Mouse (Mus musculus) embryonic facial prominence, embryonic 13.5 days (tissue): ENCODE results near the gene Tlcd1. TPM values are rescaled to one million over a fixed set of nuclear protein-coding genes. Genes with fewer than 3 reads are reported as not detected.
A peak's percentile ranks its signal among the peaks of the same experiment; 100 is the strongest.

Experiments
- ATAC-seq: fragments of 200-750 bp; cut with Nextera tagmentation; 2 replicates; pipeline ENCODE4 v1.8.0; 2017; ENCODE audit warnings: low read depth; ENCODE audit not compliant: insufficient number of reproducible peaks, insufficient read depth, low FRiP score, low TSS enrichment
- H3K27ac ChIP-seq: fragments of 300-500 bp; sonication (generic); 2 replicates; pipeline ENCODE4 v1.5.1; 2015; ENCODE audit warnings: moderate library complexity, mild to moderate bottlenecking, inconsistent platforms
- H3K27me3 ChIP-seq: fragments of 300-500 bp; sonication (generic); 2 replicates; pipeline ENCODE4 v1.6.1; 2015; ENCODE audit warnings: mild to moderate bottlenecking, inconsistent platforms
- H3K36me3 ChIP-seq: fragments of 300-500 bp; sonication (generic); 2 replicates; pipeline ENCODE4 v1.6.1; 2015; ENCODE audit warnings: mild to moderate bottlenecking, inconsistent platforms
- H3K4me1 ChIP-seq: fragments of 300-500 bp; sonication (generic); 2 replicates; pipeline ENCODE4 v1.6.1; 2015; ENCODE audit warnings: inconsistent platforms
- H3K4me2 ChIP-seq: fragments of 300-500 bp; sonication (generic); 2 replicates; pipeline ENCODE4 v1.6.1; 2015; ENCODE audit warnings: moderate library complexity, mild to moderate bottlenecking, inconsistent platforms
- H3K4me3 ChIP-seq: fragments of 300-500 bp; sonication (generic); 2 replicates; pipeline ENCODE4 v1.5.1; 2015; ENCODE audit warnings: mild to moderate bottlenecking, inconsistent platforms
- H3K9ac ChIP-seq: fragments of 300-500 bp; sonication (generic); 2 replicates; pipeline ENCODE4 v1.6.1; 2015; ENCODE audit warnings: mild to moderate bottlenecking, inconsistent platforms
- H3K9me3 ChIP-seq: fragments of 300-500 bp; sonication (generic); 2 replicates; pipeline ENCODE4 v1.6.1; 2016; ENCODE audit warnings: inconsistent platforms
- WGBS: fragments of 180-500 bp; shearing (Covaris S2); methylation state at CpG from one replicate; pipeline ENCODE4 v1.1.7; 2015; ENCODE audit warnings: mixed read lengths; 5-methylcytosine and 5-hydroxymethylcytosine counted together
- polyA plus RNA-seq: library from polyadenylated mRNA; unstranded; fragments of >200 nt; fragmentation: Nextera tagmentation; extraction: Ambion mirVana; gene quantifications from 2 replicates; pipeline ENCODE4 v1.2.1, GENCODE M21; 2015

Gene Tlcd1
- polyA plus RNA-seq, 1 experiment from 2014 or later = 15.4 TPM

- Histone ChIP-seq H3K4me1 (peaks cover 2% of the 10 kb centered on the region), H3K4me2 (no peak overlapping the region), H3K27me3 (no peaks in the 10 kb centered on the region), H3K36me3 (peaks cover 78% of the 10 kb centered on the region), H3K4me3 (no peak overlapping the region), H3K27ac (peak overlapping the region; percentile 35; the same call in 1 of the 2 replicates), H3K9me3 (no peaks in the 10 kb centered on the region), H3K9ac (no peak overlapping the region)
- WGBS = 77% methylated on average over 6 of the region's 6 CpGs
- no peak for ATAC-seq
Measured at GRCm38 (mm10) chr11:78146707-78147543, 29.6 kb upstream of the Tlcd1 start.

- 28% methylated on average over 1 of the region's 1 CpGs for WGBS
- H3K36me3 ChIP-seq = peaks cover 81% of the 10 kb centered on the region
- ATAC-seq = no peak
Measured at GRCm38 (mm10) chr11:78151161-78151560, 25.4 kb upstream of the Tlcd1 start.

GRCm38 (mm10) chr11:78152299-78153231, 23.9 kb upstream of the Tlcd1 start:
- H3K27me3 ChIP-seq = no peaks in the 10 kb centered on the region
- WGBS = 68% methylated on average over 9 of the region's 9 CpGs
- H3K27ac ChIP-seq = peak overlapping the region; percentile 68
- H3K4me3 ChIP-seq = no peak overlapping the region
- H3K4me1 ChIP-seq = peaks cover 17% of the 10 kb centered on the region
- H3K4me2 ChIP-seq = no peak overlapping the region
- ATAC-seq = no peak
- no peaks in the 10 kb centered on the region for H3K9me3 ChIP-seq
- no peak overlapping the region for H3K9ac ChIP-seq
- H3K36me3 ChIP-seq = peaks cover 85% of the 10 kb centered on the region

More at GRCm38 (mm10) chr11:78151161-78151560, 25.4 kb upstream of the Tlcd1 start:
- no peaks in the 10 kb centered on the region for H3K27me3 ChIP-seq
- H3K27ac ChIP-seq = no peak overlapping the region
- no peaks in the 10 kb centered on the region for H3K9me3 ChIP-seq
- H3K9ac ChIP-seq = no peak overlapping the region
- H3K4me2 ChIP-seq = no peak overlapping the region
- no peak overlapping the region for H3K4me3 ChIP-seq
- H3K4me1 ChIP-seq = peaks cover 17% of the 10 kb centered on the region

- no peaks in the 10 kb centered on the region for H3K27me3 ChIP-seq
- H3K4me1 ChIP-seq = peaks cover 19% of the 10 kb centered on the region
- 89% methylated on average over 13 of the region's 13 CpGs for WGBS
- H3K4me3 ChIP-seq = no peak overlapping the region
- H3K27ac ChIP-seq = no peak overlapping the region
- H3K9me3 ChIP-seq = no peaks in the 10 kb centered on the region
- no peak overlapping the region for H3K4me2 ChIP-seq
- H3K9ac ChIP-seq = no peak overlapping the region
- peaks cover 86% of the 10 kb centered on the region for H3K36me3 ChIP-seq
- ATAC-seq = 0 out of 2 replicates have a peak, but pooled peaks have one; percentile 23
Measured at GRCm38 (mm10) chr11:78153778-78154177, 22.7 kb upstream of the Tlcd1 start.

DNA sequence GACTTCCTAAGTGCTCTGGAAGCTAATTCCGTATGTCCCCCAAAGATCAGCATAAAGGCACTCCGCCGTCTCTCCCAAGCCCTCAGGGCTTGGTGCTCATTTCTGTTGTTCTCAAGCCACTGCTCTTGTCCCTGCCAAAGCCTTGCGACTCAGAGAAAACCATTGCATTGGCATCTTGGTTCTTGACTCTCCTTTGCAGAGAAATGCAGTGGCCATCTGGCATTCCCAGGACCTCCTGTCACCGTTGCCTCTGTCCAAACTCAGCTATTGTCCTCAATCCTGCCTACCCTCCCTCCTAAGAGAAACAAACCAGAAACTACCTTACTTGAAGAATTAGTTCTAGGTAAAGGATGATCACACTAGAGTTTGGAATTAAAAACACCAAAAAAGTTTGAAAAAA, 20.8 kb upstream of the Tlcd1 start:
- no peak for ATAC-seq
- WGBS = 56% methylated on average over 5 of the region's 5 CpGs
- no peak overlapping the region for H3K4me3 ChIP-seq
- no peak overlapping the region for H3K9ac ChIP-seq
- H3K27ac ChIP-seq = no peak overlapping the region
- H3K36me3 ChIP-seq = peaks cover 88% of the 10 kb centered on the region
- H3K4me1 ChIP-seq = peaks cover 27% of the 10 kb centered on the region
- no peaks in the 10 kb centered on the region for H3K27me3 ChIP-seq
- no peaks in the 10 kb centered on the region for H3K9me3 ChIP-seq
- H3K4me2 ChIP-seq = no peak overlapping the region

DNA sequence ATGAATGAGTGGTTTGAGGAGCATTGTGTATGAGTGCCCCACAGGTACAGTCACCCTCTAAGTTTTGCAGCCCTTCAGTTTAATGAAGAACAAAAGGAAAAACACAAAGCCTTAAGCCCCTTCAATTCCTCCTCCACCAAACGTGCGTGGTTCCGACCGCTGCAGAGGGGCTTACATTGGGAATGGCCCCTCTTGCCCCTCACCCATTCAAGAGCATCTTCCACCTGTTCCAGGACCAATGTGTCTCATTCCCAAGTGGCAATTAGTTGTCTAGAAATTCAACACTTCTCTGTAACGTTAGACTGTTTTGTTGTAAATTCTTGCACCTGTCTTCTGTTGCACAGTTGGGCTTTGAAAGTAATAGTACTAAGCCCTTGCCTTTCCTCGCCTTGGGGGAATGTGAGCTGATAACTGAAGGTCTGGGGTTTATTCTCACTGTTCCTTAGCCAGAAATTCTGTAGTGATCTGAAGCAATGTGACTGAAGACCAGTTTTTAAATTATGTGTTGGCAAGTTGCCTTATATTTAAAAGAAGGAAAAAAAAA, 20.3 kb upstream of the Tlcd1 start:
- ATAC-seq = no peak
- peaks cover 30% of the 10 kb centered on the region for H3K4me1 ChIP-seq
- H3K9me3 ChIP-seq = no peaks in the 10 kb centered on the region
- peaks cover 88% of the 10 kb centered on the region for H3K36me3 ChIP-seq
- no peak overlapping the region for H3K4me2 ChIP-seq
- WGBS = 62% methylated on average over 6 of the region's 6 CpGs
- H3K27me3 ChIP-seq = no peaks in the 10 kb centered on the region
- no peak overlapping the region for H3K9ac ChIP-seq
- peak overlapping the region; percentile 12; the same call in 1 of the 2 replicates for H3K27ac ChIP-seq
- no peak overlapping the region for H3K4me3 ChIP-seq

DNA sequence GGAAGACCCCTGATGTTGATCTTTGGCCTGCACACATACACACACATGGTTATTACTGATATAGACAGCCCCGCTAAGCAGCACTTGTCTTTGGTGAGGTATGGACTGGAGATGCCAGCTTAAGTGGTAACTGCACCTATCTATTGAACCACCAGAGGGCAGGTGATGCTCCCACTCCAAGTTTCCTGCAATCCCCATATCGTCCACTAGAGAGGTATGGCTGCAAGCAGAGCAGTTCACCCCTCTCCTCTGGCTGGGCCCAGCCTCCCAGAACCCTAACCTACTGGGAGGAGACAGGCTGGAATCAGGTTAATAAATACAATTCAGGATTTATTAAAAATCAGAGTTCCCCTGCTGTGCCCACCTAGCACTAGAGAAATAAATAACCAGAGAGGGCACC, 17.4 kb upstream of the Tlcd1 start:
- H3K9ac ChIP-seq = no peak overlapping the region
- H3K4me2 ChIP-seq = no peak overlapping the region
- H3K27me3 ChIP-seq = no peaks in the 10 kb centered on the region
- WGBS = 27% methylated on average over 2 of the region's 2 CpGs
- ATAC-seq = no peak
- H3K4me3 ChIP-seq = no peak overlapping the region
- H3K9me3 ChIP-seq = no peaks in the 10 kb centered on the region
- no peak overlapping the region; the same call in 1 of the 2 replicates for H3K27ac ChIP-seq
- peaks cover 35% of the 10 kb centered on the region for H3K4me1 ChIP-seq
- peaks cover 86% of the 10 kb centered on the region for H3K36me3 ChIP-seq

- no peak overlapping the region; the same call in 1 of the 2 replicates for H3K27ac ChIP-seq
- 71% methylated on average over 7 of the region's 7 CpGs for WGBS
Measured at GRCm38 (mm10) chr11:78159557-78159956, 17.0 kb upstream of the Tlcd1 start.

GRCm38 (mm10) chr11:78160171-78160570, 16.3 kb upstream of the Tlcd1 start:
- no peaks in the 10 kb centered on the region for H3K9me3 ChIP-seq
- no peak overlapping the region for H3K9ac ChIP-seq
- no peak overlapping the region for H3K4me3 ChIP-seq
- H3K4me1 ChIP-seq = peaks cover 35% of the 10 kb centered on the region
- no peak for ATAC-seq
- no peak overlapping the region for H3K4me2 ChIP-seq
- H3K27me3 ChIP-seq = no peaks in the 10 kb centered on the region
- H3K36me3 ChIP-seq = peaks cover 75% of the 10 kb centered on the region
- no peak overlapping the region for H3K27ac ChIP-seq
- 86% methylated on average over 18 of the region's 18 CpGs for WGBS

More at GRCm38 (mm10) chr11:78159557-78159956, 17.0 kb upstream of the Tlcd1 start:
- Histone ChIP-seq H3K36me3 (peaks cover 81% of the 10 kb centered on the region), H3K9ac (no peak overlapping the region), H3K4me2 (no peak overlapping the region), H3K4me3 (no peak overlapping the region), H3K9me3 (no peaks in the 10 kb centered on the region), H3K27me3 (no peaks in the 10 kb centered on the region), H3K4me1 (peaks cover 35% of the 10 kb centered on the region)
- no peak for ATAC-seq

DNA sequence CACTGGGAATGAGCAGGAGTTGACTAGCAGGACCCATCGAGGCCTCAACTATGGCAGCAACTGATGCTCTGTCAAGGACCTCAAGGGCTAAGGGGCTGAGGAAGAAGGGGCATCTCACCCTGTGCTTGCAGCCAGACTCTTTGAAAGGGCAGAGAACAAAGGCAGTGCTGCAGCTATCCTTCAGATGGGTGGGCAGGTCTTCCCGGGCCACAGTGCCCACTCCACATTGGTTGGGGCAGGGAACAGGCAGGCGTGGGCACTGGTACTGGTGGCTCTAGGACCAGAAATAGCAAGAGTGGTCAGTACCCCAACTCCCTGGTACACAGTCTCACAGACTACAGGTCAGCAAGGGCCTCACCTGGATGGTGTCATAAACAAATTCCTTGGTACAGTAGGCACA, 15.8 kb upstream of the Tlcd1 start:
- H3K9me3 ChIP-seq = no peaks in the 10 kb centered on the region
- H3K36me3 ChIP-seq = peaks cover 72% of the 10 kb centered on the region
- no peak overlapping the region for H3K4me3 ChIP-seq
- WGBS = 86% methylated on average over 3 of the region's 3 CpGs
- no peak overlapping the region for H3K4me2 ChIP-seq
- no peak overlapping the region for H3K9ac ChIP-seq
- no peak for ATAC-seq
- no peaks in the 10 kb centered on the region for H3K27me3 ChIP-seq
- 0 out of 2 replicates have a peak overlapping the region, but pooled peaks have one; percentile 60 for H3K27ac ChIP-seq
- H3K4me1 ChIP-seq = peaks cover 36% of the 10 kb centered on the region

DNA sequence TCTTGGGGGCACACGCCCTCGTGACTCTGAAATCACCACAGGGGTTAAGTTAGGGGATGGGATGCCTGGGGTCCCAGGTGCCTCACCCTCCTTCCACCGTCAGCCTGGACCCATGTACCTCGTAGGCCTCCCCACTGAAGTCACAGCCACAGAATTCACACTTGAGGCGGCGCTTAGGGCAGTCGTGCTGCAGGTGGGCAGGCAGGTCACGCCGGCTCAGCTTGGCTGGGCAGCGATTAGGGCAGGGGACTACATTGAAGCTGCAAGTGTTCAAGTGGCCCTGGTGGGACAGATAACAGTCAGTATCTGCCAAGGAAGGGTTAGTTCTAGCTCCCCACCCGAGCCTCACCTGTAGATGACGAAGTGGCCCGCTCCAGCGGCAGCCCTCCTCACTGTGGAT, 15.3 kb upstream of the Tlcd1 start:
- no peak overlapping the region for H3K9ac ChIP-seq
- no peaks in the 10 kb centered on the region for H3K9me3 ChIP-seq
- peaks cover 70% of the 10 kb centered on the region for H3K36me3 ChIP-seq
- peak overlapping the region; percentile 1; the same call in 1 of the 2 replicates for H3K4me3 ChIP-seq
- peaks cover 41% of the 10 kb centered on the region for H3K4me1 ChIP-seq
- H3K27me3 ChIP-seq = no peaks in the 10 kb centered on the region
- H3K4me2 ChIP-seq = no peak overlapping the region
- no peak for ATAC-seq
- H3K27ac ChIP-seq = peak overlapping the region; percentile 60; the same call in 1 of the 2 replicates
- WGBS = 90% methylated on average over 14 of the region's 14 CpGs
